Mouse (Mus musculus) neural tube, embryonic 14.5 days (tissue): ENCODE results near the gene Gm28845. TPM values are rescaled to one million over a fixed set of nuclear protein-coding genes. Genes with fewer than 3 reads are reported as not detected.

ENCODE experiments used
- ATAC-seq: fragments of 200-750 bp; cut with Nextera tagmentation; 2 replicates; pipeline ENCODE4 v1.8.0; 2017; ENCODE audit warnings: low read depth, mild to moderate bottlenecking, moderate TSS enrichment, moderate library complexity
- H3K27ac ChIP-seq: fragments of 300-500 bp; sonication (generic); 2 replicates; pipeline ENCODE4 v1.5.1; 2014; ENCODE audit warnings: low read depth, mild to moderate bottlenecking, control low read depth, low read length, moderate library complexity, mixed read lengths
- H3K27me3 ChIP-seq: fragments of 300-500 bp; sonication (generic); 2 replicates; pipeline ENCODE4 v1.6.1; 2014; ENCODE audit warnings: low read length; ENCODE audit not compliant: control insufficient read depth, insufficient read depth
- H3K36me3 ChIP-seq: fragments of 300-500 bp; sonication (generic); 2 replicates; pipeline ENCODE4 v1.6.1; 2014; ENCODE audit warnings: low read length, mixed read lengths; ENCODE audit not compliant: control insufficient read depth, insufficient read depth
- H3K4me1 ChIP-seq: fragments of 300-500 bp; sonication (generic); 2 replicates; pipeline ENCODE4 v1.6.1; 2014; ENCODE audit warnings: low read length; ENCODE audit not compliant: control insufficient read depth, insufficient read depth
- H3K4me2 ChIP-seq: fragments of 300-500 bp; sonication (generic); 2 replicates; pipeline ENCODE4 v1.6.1; 2014; ENCODE audit warnings: mild to moderate bottlenecking, low read depth, low read length, control low read depth
- H3K4me3 ChIP-seq: fragments of 300-500 bp; sonication (generic); 2 replicates; pipeline ENCODE4 v1.5.1; 2014; ENCODE audit warnings: low read depth, low read length, control low read depth, mixed read lengths
- H3K9ac ChIP-seq: fragments of 300-500 bp; sonication (generic); replicated peaks from 2 replicates; pipeline ENCODE4 v1.6.1; 2014; ENCODE audit warnings: low read depth, mild to moderate bottlenecking, control low read depth, low read length, mixed read lengths
- H3K9me3 ChIP-seq: fragments of 300-500 bp; sonication (generic); 2 replicates; pipeline ENCODE4 v1.6.1; 2016; ENCODE audit warnings: low read length; ENCODE audit not compliant: control insufficient read depth
- whole genome bisulfite sequencing: fragments of 180-500 bp; shearing (Covaris S2); extraction: QIAGEN DNeasy Blood & Tissue Kit; methylation state at CpG from one replicate; pipeline ENCODE4 v1.1.7; 2014; 5-methylcytosine and 5-hydroxymethylcytosine counted together
- polyA plus RNA-seq: library from polyadenylated mRNA; unstranded; fragments of >200 nt; fragmentation: Nextera tagmentation; extraction: Ambion mirVana; gene quantifications from 2 replicates; pipeline ENCODE4 v1.2.1, GENCODE M21; 2014

Gene Gm28845
- polyA plus RNA-seq, 1 experiment from 2014 or later: not detected

GRCm38 (mm10) chr1:65088567-65089356 lies 30.6 kb downstream of the Gm28845 start:
- Histone ChIP-seq H3K4me3 (no peak overlapping the region), H3K27me3 (no peaks in the 10 kb centered on the region), H3K9ac (no peak overlapping the region), H3K4me2 (no peak overlapping the region), H3K27ac (no peak overlapping the region), H3K9me3 (no peaks in the 10 kb centered on the region), H3K4me1 (no peaks in the 10 kb centered on the region), H3K36me3 (no peaks in the 10 kb centered on the region)
- 78% methylated on average over 6 of the region's 6 CpGs for WGBS
- no peak for ATAC-seq

- Histone ChIP-seq H3K9ac (no peak within 1 kb of the TSS), H3K9me3 (no peaks in the 10 kb centered on the region), H3K36me3 (no peaks in the 10 kb centered on the region), H3K4me2 (no peak within 1 kb of the TSS), H3K27ac (no peak within 1 kb of the TSS), H3K4me1 (no peaks in the 10 kb centered on the region), H3K4me3 (no peak within 1 kb of the TSS), H3K27me3 (no peaks in the 10 kb centered on the region)
- WGBS: 27% methylated on average over 7 of the region's 7 CpGs
- ATAC-seq: no peak
Measured at GRCm38 (mm10) chr1:65082188-65082587, 37.2 kb downstream of the Gm28845 start, which contains the start of gene Crygb. Gene Crygb, minus strand, starts transcription at chr1:65082288.

GRCm38 (mm10) chr1:65075607-65076006 lies 43.8 kb downstream of the Gm28845 start:
- H3K27ac ChIP-seq: no peak overlapping the region
- H3K4me1 ChIP-seq: no peaks in the 10 kb centered on the region
- WGBS: 30% methylated on average over 5 of the region's 5 CpGs
- no peak overlapping the region for H3K4me2 ChIP-seq
- no peaks in the 10 kb centered on the region for H3K36me3 ChIP-seq
- H3K9me3 ChIP-seq: no peaks in the 10 kb centered on the region
- H3K9ac ChIP-seq: no peak overlapping the region
- no peak overlapping the region for H3K4me3 ChIP-seq
- ATAC-seq: no peak
- H3K27me3 ChIP-seq: no peaks in the 10 kb centered on the region

GRCm38 (mm10) chr1:65073589-65073988 lies 45.8 kb downstream of the Gm28845 start, which contains the start of gene Crygc:
Gene Crygc, minus strand, starts transcription at chr1:65073689.
- Histone ChIP-seq H3K9me3 (no peaks in the 10 kb centered on the region), H3K9ac (no peak within 1 kb of the TSS), H3K27me3 (no peaks in the 10 kb centered on the region), H3K4me3 (no peak within 1 kb of the TSS), H3K4me2 (no peak within 1 kb of the TSS), H3K27ac (no peak within 1 kb of the TSS), H3K4me1 (no peaks in the 10 kb centered on the region), H3K36me3 (no peaks in the 10 kb centered on the region)
- ATAC-seq: no peak
- 64% methylated on average over 6 of the region's 6 CpGs for WGBS

GRCm38 (mm10) chr1:65067842-65068241 lies 51.5 kb downstream of the Gm28845 start:
- Histone ChIP-seq H3K9me3 (no peaks in the 10 kb centered on the region), H3K4me3 (no peak overlapping the region), H3K36me3 (no peaks in the 10 kb centered on the region), H3K4me1 (no peaks in the 10 kb centered on the region), H3K4me2 (no peak overlapping the region), H3K9ac (no peak overlapping the region), H3K27me3 (no peaks in the 10 kb centered on the region), H3K27ac (no peak overlapping the region)
- no peak for ATAC-seq

GRCm38 (mm10) chr1:65064201-65064600 lies 55.2 kb downstream of the Gm28845 start:
- Histone ChIP-seq H3K27ac (no peak overlapping the region), H3K4me3 (no peak overlapping the region), H3K9ac (no peak overlapping the region), H3K4me1 (no peaks in the 10 kb centered on the region), H3K4me2 (no peak overlapping the region), H3K36me3 (no peaks in the 10 kb centered on the region), H3K9me3 (no peaks in the 10 kb centered on the region), H3K27me3 (no peaks in the 10 kb centered on the region)
- no peak for ATAC-seq
- 60% methylated on average over 15 of the region's 15 CpGs for WGBS

GRCm38 (mm10) chr1:65063352-65063751 lies 56.0 kb downstream of the Gm28845 start, which contains the start of gene Crygd:
Gene Crygd, minus strand, starts transcription at chr1:65063452.
- 65% methylated on average over 8 of the region's 8 CpGs for WGBS
- Histone ChIP-seq H3K27ac (no peak within 1 kb of the TSS), H3K27me3 (no peaks in the 10 kb centered on the region), H3K36me3 (no peaks in the 10 kb centered on the region), H3K9ac (no peak within 1 kb of the TSS), H3K4me2 (no peak within 1 kb of the TSS), H3K4me3 (no peak within 1 kb of the TSS), H3K9me3 (no peaks in the 10 kb centered on the region), H3K4me1 (no peaks in the 10 kb centered on the region)
- no peak for ATAC-seq

- H3K4me2 ChIP-seq: no peak overlapping the region
- H3K4me3 ChIP-seq: no peak overlapping the region
- 43% methylated on average over 2 of the region's 2 CpGs for WGBS
- no peaks in the 10 kb centered on the region for H3K36me3 ChIP-seq
- no peaks in the 10 kb centered on the region for H3K4me1 ChIP-seq
- no peak overlapping the region for H3K9ac ChIP-seq
- no peaks in the 10 kb centered on the region for H3K9me3 ChIP-seq
- no peaks in the 10 kb centered on the region for H3K27me3 ChIP-seq
- ATAC-seq: no peak
- H3K27ac ChIP-seq: no peak overlapping the region
Measured at GRCm38 (mm10) chr1:65052140-65052539, 67.2 kb downstream of the Gm28845 start.

- Histone ChIP-seq H3K4me2 (no peak overlapping the region), H3K36me3 (no peaks in the 10 kb centered on the region), H3K27ac (no peak overlapping the region), H3K9ac (no peak overlapping the region), H3K4me1 (no peaks in the 10 kb centered on the region), H3K27me3 (no peaks in the 10 kb centered on the region), H3K9me3 (no peaks in the 10 kb centered on the region), H3K4me3 (no peak overlapping the region)
- ATAC-seq: no peak
- WGBS: 60% methylated on average over 7 of the region's 7 CpGs
Measured at GRCm38 (mm10) chr1:65051696-65052095, 67.7 kb downstream of the Gm28845 start.
